Mouse (Mus musculus) C2C12 (cell line): ENCODE measurements around the gene Scoc. TPM values are rescaled to one million over a fixed set of nuclear protein-coding genes. Genes with fewer than 3 reads are reported as not detected.

Experiments
- H3K27me3 ChIP-seq: one replicate; pipeline ENCODE4 v1.6.1; 2011; ENCODE audit not compliant: control insufficient read depth, insufficient read depth, insufficient read length
- H3K36me3 ChIP-seq: one replicate; pipeline ENCODE4 v1.6.1; 2011; ENCODE audit not compliant: control insufficient read depth, insufficient read depth
- H3K4me3 ChIP-seq: one replicate; pipeline ENCODE4 v1.5.1; 2011; ENCODE audit warnings: mild to moderate bottlenecking, control low read depth; ENCODE audit not compliant: poor library complexity, insufficient read depth, severe bottlenecking
- H3K79me2 ChIP-seq: one replicate; pipeline ENCODE4 v1.6.1; 2011; ENCODE audit not compliant: control insufficient read depth, insufficient read depth
- H3K79me3 ChIP-seq: one replicate; pipeline ENCODE4 v1.6.1; 2011; ENCODE audit warnings: low read depth, control low read depth
- H3ac ChIP-seq: one replicate; pipeline ENCODE3; 2011; ENCODE audit warnings: low read depth; ENCODE audit not compliant: control insufficient read depth, insufficient read length
- CEBPB ChIP-seq: IDR thresholded peaks from one replicate; pipeline ENCODE4 v1.6.1; 2011; ENCODE audit warnings: low read depth, mild to moderate bottlenecking, control low read depth, moderate library complexity
- CTCF ChIP-seq: IDR thresholded peaks from one replicate; pipeline ENCODE4 v1.5.1; 2011; ENCODE audit not compliant: control insufficient read depth, insufficient read depth, insufficient read length
- FOSL1 ChIP-seq: IDR thresholded peaks from one replicate; pipeline ENCODE4 v1.8.0; 2011; ENCODE audit warnings: mild to moderate bottlenecking, low read length; ENCODE audit not compliant: poor library complexity, insufficient read depth, severe bottlenecking
- MAX ChIP-seq: IDR thresholded peaks from one replicate; pipeline ENCODE4 v1.6.1; 2011; ENCODE audit warnings: mild to moderate bottlenecking, control low read depth
- MYOD1 ChIP-seq: IDR thresholded peaks from one replicate; pipeline ENCODE4 v1.6.1; 2011; ENCODE audit warnings: low read depth; ENCODE audit not compliant: control insufficient read depth, insufficient read length
- MYOG ChIP-seq: IDR thresholded peaks from one replicate; pipeline ENCODE4 v1.6.1; 2011; ENCODE audit not compliant: control insufficient read depth, insufficient read length; ENCODE audit errors: extremely low read depth
- USF1 ChIP-seq: IDR thresholded peaks from one replicate; pipeline ENCODE4 v1.6.1; 2011; ENCODE audit warnings: low read depth, mild to moderate bottlenecking, control low read depth, moderate library complexity
- polyA plus RNA-seq: library from polyadenylated mRNA; unstranded; fragments of >200 nt; fragmentation: generic; extraction: Trizol; gene quantifications from one replicate; pipeline ENCODE4 v1.2.1, GENCODE M21; 2012; ENCODE audit warnings: missing spikeins

Scoc gene
- polyA plus RNA-seq, 1 experiment = 41.6 TPM

DNA sequence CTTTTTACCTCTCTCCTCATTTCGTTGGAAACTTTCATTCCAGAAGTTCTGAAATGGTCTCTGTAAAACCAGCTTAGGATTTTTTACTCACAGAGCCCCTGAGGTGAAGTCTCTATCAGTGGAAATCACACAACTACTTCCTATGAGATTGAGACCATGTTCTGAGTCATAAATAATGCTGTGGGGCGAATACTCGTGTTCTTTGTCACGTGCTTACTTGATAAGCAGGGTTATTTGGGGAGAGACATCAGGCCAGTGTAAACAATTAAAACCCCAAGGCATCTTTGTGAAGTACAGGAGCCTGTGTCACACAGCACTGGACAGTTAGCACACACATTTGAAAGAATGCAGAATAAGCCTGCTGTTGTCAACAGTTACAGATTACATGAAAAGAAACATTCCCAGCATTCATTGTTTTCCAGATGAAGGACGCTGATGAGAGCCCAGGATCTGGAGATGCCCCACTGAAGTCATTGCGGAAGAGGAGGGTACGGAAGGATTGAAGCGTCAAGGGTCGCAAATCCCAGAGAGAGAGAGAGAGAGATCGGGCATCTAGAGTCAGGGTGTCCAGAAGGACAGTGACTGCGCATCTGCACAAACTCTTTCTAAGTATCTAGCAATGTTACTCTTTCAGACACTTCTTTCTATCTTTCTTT lies 32.0 kb downstream of the Scoc start:
- Histone ChIP-seq H3ac (no peak overlapping the region), H3K79me3 (no peaks in the 10 kb centered on the region), H3K27me3 (peaks cover 9% of the 10 kb centered on the region), H3K79me2 (no peaks in the 10 kb centered on the region), H3K36me3 (no peaks in the 10 kb centered on the region), H3K4me3 (no peak overlapping the region)
- no peak for TF ChIP-seq MYOG
- TF ChIP-seq CTCF = no peak
- no peak for TF ChIP-seq MYOD1
- no peak for TF ChIP-seq CEBPB
- TF ChIP-seq USF1 = no peak
- TF ChIP-seq MAX = no peak
- TF ChIP-seq FOSL1 = no peak

DNA sequence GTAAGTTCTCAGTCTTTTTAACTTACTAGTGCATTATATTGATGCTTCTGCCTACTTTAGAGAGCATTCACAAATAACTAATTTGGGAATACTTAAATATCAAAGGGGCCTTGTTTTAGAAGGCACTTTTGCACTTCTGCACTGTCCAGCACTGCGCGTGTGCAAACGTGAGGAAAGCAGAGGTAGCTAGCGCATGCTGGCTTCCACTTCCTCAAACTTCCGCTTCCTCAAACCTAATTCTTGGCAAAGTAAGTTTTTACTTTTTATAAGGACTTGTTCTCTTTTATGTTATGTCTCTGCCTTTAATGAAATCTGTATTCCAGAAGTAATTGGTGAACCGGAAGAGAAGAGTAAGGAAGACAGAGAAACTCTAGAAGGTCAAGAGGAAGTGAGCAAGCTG lies 33.0 kb downstream of the Scoc start:
- Histone ChIP-seq H3K27me3 (peaks cover 9% of the 10 kb centered on the region), H3K4me3 (no peak overlapping the region), H3K36me3 (no peaks in the 10 kb centered on the region), H3K79me3 (no peaks in the 10 kb centered on the region), H3ac (no peak overlapping the region), H3K79me2 (no peaks in the 10 kb centered on the region)
- TF ChIP-seq FOSL1 (no peak), MYOD1 (no peak), CEBPB (no peak), MYOG (no peak), CTCF (no peak), MAX (no peak), USF1 (no peak)

DNA sequence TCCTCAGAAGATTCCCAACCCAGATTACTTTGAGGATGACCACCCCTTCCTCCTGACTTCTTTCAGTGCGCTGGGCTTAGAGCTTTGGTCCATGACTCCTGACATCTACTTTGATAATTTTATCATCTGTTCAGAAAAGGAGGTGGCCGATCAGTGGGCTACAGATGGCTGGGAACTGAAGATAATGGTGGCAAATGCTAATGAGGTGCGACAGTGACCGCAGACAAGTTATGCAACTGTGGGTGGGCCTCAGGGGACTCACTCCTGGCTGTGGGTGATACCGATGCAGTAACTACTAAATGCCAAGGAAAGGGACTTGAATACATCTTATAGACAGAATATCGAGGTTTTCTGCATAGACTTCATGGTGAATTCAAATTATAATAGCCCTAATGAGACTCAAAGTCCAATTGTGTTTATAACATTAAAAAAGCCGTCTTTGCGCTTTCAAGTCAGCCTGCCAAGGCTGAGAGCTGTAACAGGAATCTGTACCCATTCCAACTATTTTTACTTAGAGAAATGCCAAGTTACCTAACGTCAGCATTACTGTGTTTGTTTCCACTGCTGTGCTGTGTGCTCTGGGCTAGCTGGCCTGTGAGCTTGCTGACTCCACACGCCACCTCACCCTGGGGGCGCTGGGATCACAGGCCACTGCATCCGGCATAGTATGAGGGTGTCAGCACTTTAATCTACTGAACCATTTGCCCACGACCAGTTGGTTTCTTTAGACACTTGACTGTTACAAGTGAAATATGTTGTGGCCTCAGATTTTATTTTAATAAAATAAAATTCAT lies 35.0 kb downstream of the Scoc start:
- Histone ChIP-seq H3ac (no peak overlapping the region), H3K4me3 (no peak overlapping the region), H3K79me3 (no peaks in the 10 kb centered on the region), H3K27me3 (peaks cover 10% of the 10 kb centered on the region), H3K36me3 (no peaks in the 10 kb centered on the region), H3K79me2 (no peaks in the 10 kb centered on the region)
- TF ChIP-seq MYOG (no peak), MYOD1 (no peak), CEBPB (no peak), CTCF (no peak), FOSL1 (no peak), MAX (no peak), USF1 (no peak)

DNA sequence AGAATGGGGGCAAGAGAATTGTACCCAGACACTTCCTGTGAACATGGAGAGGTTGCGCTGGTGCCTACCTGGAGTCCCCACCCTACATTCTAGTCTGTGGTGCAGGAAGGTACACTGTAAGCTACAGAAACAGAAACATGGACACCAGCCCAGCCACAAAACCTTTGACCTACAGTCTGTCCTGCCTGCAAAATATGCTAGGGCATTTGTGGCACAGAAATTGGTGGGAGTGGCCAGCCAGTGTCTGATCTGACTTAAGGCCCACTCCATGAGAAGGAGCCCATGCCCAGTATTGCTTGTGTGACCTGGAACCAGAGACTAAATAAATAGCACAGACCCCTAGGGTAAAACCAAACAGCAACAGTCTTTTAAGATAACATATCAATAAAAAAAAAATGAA lies 36.8 kb downstream of the Scoc start:
- H3K27me3 ChIP-seq = peaks cover 12% of the 10 kb centered on the region

DNA sequence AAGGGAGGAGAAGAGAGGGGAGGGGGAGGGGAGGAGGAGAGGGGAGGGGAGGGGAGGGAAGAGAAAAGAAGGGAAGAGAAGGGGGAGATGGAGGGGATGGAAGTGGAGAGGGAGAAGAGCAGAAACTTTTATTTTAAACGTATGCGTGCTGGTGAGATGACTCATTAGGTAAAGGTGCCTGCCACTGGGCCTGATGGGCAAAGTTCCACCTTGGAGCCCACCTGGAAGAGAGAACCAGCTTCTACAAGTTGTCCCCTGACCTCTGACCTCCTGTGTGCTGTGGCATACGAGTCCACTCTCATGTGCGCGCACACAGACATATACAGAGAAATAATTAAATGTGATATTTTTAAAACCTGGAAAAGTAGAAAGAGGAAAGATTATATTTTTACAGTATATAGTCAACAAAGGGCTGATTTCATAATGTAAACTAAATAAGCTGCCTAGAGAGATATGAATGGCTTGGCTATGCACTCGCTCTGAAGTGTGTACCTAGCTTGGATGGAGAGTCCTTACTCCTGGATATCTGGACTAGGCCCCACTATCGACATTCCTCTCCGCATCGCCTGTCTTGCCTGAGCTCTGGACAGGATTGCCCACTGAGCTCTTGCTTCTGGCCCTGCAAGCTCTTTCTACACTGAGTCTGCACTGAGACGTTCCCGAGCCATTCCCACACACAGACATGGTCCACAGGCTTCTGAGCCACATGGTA lies 39.2 kb downstream of the Scoc start:
- H3K4me3 ChIP-seq = no peak overlapping the region
- TF ChIP-seq CTCF (no peak), MYOD1 (no peak), CEBPB (no peak), MYOG (no peak), FOSL1 (no peak), MAX (no peak), USF1 (no peak)

More for the DNA sequence above, 36.8 kb downstream of the Scoc start:
- Histone ChIP-seq H3K79me3 (no peaks in the 10 kb centered on the region), H3ac (no peak overlapping the region), H3K79me2 (no peaks in the 10 kb centered on the region), H3K36me3 (no peaks in the 10 kb centered on the region), H3K4me3 (no peak overlapping the region)
- no peak for TF ChIP-seq USF1
- no peak for TF ChIP-seq MYOG
- TF ChIP-seq CEBPB = no peak
- no peak for TF ChIP-seq FOSL1
- TF ChIP-seq CTCF = no peak
- TF ChIP-seq MAX = no peak
- no peak for TF ChIP-seq MYOD1

More for the DNA sequence above, 39.2 kb downstream of the Scoc start:
- no peaks in the 10 kb centered on the region for H3K36me3 ChIP-seq
- no peak overlapping the region for H3ac ChIP-seq
- no peaks in the 10 kb centered on the region for H3K79me2 ChIP-seq
- no peaks in the 10 kb centered on the region for H3K79me3 ChIP-seq
- peaks cover 7% of the 10 kb centered on the region for H3K27me3 ChIP-seq
